Mouse (Mus musculus): ENCODE results near the gene Plcb1. TPM values are rescaled to one million over a fixed set of nuclear protein-coding genes. Genes with fewer than 3 reads are reported as not detected.
A peak's percentile ranks its signal among the peaks of the same experiment; 100 is the strongest.

The Plcb1 gene
- 46.3 and 51.8 TPM in 2 replicates for polyA plus RNA-seq (2015; fragmentation: Nextera tagmentation; extraction: Ambion mirVana)

DNA sequence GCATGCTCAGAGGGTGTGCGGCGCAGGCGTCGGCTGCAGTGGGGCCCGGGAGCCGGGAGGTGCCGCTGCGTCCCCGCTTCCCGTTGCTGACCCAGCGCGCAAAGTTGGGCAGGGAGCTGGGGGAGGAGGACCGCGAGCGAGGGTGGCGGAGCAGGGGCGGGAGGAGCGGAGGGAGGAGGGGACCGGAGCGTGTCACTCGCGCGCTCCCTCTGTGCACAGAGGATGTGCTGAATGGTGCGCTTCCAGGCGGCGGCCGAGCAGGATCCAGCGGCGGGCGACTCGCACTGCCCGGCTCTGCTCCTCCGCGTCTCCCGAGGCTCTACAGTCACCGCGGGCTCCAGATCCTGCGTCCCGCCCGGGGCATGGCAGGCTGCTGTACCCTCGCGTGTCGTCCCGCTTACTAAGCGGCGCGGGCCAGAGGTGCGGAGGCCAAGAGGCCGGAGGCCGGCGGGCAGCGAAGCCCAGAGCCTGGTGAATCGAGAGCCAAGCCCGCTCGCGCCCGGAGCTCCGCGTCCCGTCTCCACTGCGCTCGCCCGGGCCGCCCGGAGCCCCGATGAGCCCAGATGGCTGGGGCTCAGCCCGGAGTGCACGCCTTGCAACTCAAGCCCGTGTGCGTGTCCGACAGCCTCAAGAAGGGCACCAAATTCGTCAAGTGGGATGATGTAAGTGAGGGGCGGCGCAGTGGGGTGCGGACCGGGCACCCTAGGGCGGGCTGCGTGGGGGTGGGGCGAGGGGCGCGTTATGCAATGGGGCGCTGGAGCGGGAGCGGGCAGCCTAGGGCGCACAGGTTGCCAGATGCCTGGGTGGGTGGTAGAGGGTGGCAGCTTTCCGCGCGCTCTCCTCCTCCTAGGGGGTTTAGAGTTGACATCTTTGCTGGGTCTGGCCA is at the start of gene Plcb1:
Gene Plcb1 (plus strand): TSS at position 98 of the 886 bp plus-strand sequence.
- no peaks in the 10 kb centered on the region for H3K36me3 ChIP-seq (ENCODE audit: control insufficient read depth, insufficient read depth, low read length)
- H3K27me3 ChIP-seq (replicated peaks; ENCODE audit: control insufficient read depth, insufficient read depth, low read length), result no peaks in the 10 kb centered on the region
- peak; percentile 98 for ATAC-seq
- H3K27ac ChIP-seq (ENCODE audit: low read depth, low read length), result peak within 1 kb of the TSS; percentile 86
- no peaks in the 10 kb centered on the region for H3K9me3 ChIP-seq (ENCODE audit: control insufficient read depth, low read length)
- H3K4me1 ChIP-seq (ENCODE audit: control insufficient read depth, insufficient read depth, low read depth, low read length), result peaks cover 11% of the 10 kb centered on the region
- under 1% methylated on average over 73 of the region's 88 CpGs for WGBS
- H3K4me3 ChIP-seq (ENCODE audit: low read length), result peak within 1 kb of the TSS; percentile 90
- H3K9ac ChIP-seq (ENCODE audit: low read depth, low read length), result peak within 1 kb of the TSS; percentile 89
- peak within 1 kb of the TSS; percentile 96 for H3K4me2 ChIP-seq (ENCODE audit: low read length)

DNA sequence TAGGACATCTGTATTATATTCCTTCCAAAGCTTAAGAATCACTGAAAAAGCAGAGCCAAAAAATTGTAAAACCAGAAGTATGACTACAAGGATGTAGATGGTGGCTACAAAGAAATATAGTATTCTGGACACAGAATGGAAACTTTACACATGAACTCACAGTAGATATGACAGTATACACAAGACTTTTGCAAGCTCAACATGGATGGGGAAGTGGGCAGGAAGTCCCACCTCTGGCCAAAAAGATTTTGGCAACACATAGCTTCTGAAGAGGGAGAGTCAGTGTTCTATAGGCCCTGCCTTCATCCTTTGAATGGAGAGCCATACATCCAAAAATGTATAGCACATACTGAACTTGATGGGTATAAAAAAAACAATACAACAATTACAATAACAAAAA is 30.3 kb upstream of the Plcb1 start:
- Histone ChIP-seq H3K4me2 (ENCODE audit: low read length) (no peak overlapping the region), H3K36me3 (ENCODE audit: control insufficient read depth, insufficient read depth, low read length) (no peaks in the 10 kb centered on the region), H3K9ac (ENCODE audit: low read depth, low read length) (no peak overlapping the region), H3K9me3 (ENCODE audit: control insufficient read depth, low read length) (no peaks in the 10 kb centered on the region), H3K4me1 (ENCODE audit: control insufficient read depth, insufficient read depth, low read depth, low read length) (no peaks in the 10 kb centered on the region), H3K27me3 (replicated peaks; ENCODE audit: control insufficient read depth, insufficient read depth, low read length) (no peaks in the 10 kb centered on the region), H3K4me3 (ENCODE audit: low read length) (no peak overlapping the region), H3K27ac (ENCODE audit: low read depth, low read length) (no peak overlapping the region)
- no peak for ATAC-seq

DNA sequence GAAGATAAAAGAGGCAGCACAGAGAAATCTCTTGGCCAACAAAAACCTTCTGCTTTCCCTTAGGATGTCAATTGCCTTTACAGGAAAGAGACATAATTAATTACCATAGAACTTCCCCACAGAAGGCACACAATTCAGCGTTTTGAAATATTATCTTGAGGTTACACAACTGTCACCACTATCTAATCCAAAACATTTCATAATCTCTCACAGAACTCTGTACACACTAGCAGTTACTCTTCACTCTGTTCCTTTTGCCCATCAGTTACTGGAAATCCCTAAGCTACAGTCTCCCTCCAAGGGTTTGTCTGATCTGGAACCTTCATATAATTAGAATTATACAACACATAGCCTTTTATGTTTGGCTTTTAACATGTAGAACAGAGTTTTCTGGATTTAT is 29.8 kb upstream of the Plcb1 start:
- no peaks in the 10 kb centered on the region for H3K9me3 ChIP-seq (ENCODE audit: control insufficient read depth, low read length)
- ATAC-seq, result no peak
- H3K27me3 ChIP-seq (replicated peaks; ENCODE audit: control insufficient read depth, insufficient read depth, low read length), result no peaks in the 10 kb centered on the region
- H3K9ac ChIP-seq (ENCODE audit: low read depth, low read length), result no peak overlapping the region
- no peak overlapping the region for H3K4me2 ChIP-seq (ENCODE audit: low read length)
- no peaks in the 10 kb centered on the region for H3K4me1 ChIP-seq (ENCODE audit: control insufficient read depth, insufficient read depth, low read depth, low read length)
- H3K4me3 ChIP-seq (ENCODE audit: low read length), result no peak overlapping the region
- H3K36me3 ChIP-seq (ENCODE audit: control insufficient read depth, insufficient read depth, low read length), result no peaks in the 10 kb centered on the region
- 60% methylated on average over 1 of the region's 1 CpGs for WGBS
- H3K27ac ChIP-seq (ENCODE audit: low read depth, low read length), result no peak overlapping the region

GRCm38 (mm10) chr2:134761029-134761428 is 24.8 kb upstream of the Plcb1 start:
- Histone ChIP-seq H3K4me1 (ENCODE audit: control insufficient read depth, insufficient read depth, low read depth, low read length) (no peaks in the 10 kb centered on the region), H3K27ac (ENCODE audit: low read depth, low read length) (no peak overlapping the region), H3K36me3 (ENCODE audit: control insufficient read depth, insufficient read depth, low read length) (no peaks in the 10 kb centered on the region), H3K9me3 (ENCODE audit: control insufficient read depth, low read length) (no peaks in the 10 kb centered on the region), H3K27me3 (replicated peaks; ENCODE audit: control insufficient read depth, insufficient read depth, low read length) (no peaks in the 10 kb centered on the region), H3K9ac (ENCODE audit: low read depth, low read length) (no peak overlapping the region), H3K4me3 (ENCODE audit: low read length) (no peak overlapping the region), H3K4me2 (ENCODE audit: low read length) (no peak overlapping the region)
- 81% methylated on average over 1 of the region's 1 CpGs for WGBS
- no peak for ATAC-seq

GRCm38 (mm10) chr2:134763406-134763990 is 22.4 kb upstream of the Plcb1 start:
- H3K4me2 ChIP-seq (ENCODE audit: low read length), result no peak overlapping the region
- no peak overlapping the region for H3K27ac ChIP-seq (ENCODE audit: low read depth, low read length)
- no peak overlapping the region for H3K9ac ChIP-seq (ENCODE audit: low read depth, low read length)
- H3K4me3 ChIP-seq (ENCODE audit: low read length), result no peak overlapping the region
- 97% methylated on average over 8 of the region's 8 CpGs for WGBS
- H3K36me3 ChIP-seq (ENCODE audit: control insufficient read depth, insufficient read depth, low read length), result no peaks in the 10 kb centered on the region
- H3K9me3 ChIP-seq (ENCODE audit: control insufficient read depth, low read length), result no peaks in the 10 kb centered on the region
- no peak for ATAC-seq
- H3K4me1 ChIP-seq (ENCODE audit: control insufficient read depth, insufficient read depth, low read depth, low read length), result no peaks in the 10 kb centered on the region
- no peaks in the 10 kb centered on the region for H3K27me3 ChIP-seq (replicated peaks; ENCODE audit: control insufficient read depth, insufficient read depth, low read length)

DNA sequence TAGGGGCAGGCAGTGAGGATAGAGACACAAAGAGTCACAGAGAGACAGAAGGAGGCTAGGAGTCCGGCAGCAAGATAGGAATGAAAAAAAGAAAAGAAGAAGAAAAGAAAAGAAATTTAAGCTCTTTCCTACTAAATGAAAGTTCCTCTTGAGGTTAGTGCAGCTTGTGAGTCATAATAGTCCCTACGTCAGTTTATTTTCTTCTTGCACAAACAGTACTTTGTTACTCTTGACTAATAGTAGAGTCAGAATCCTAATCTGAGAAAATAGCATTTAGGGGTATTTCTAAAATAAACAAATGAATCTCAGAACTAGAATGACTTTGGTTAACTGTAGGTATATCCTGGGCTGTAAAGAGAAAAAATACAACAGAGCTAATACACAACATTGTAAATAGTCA is 21.4 kb upstream of the Plcb1 start:
- H3K27me3 ChIP-seq (replicated peaks; ENCODE audit: control insufficient read depth, insufficient read depth, low read length), result no peaks in the 10 kb centered on the region
- H3K4me2 ChIP-seq (ENCODE audit: low read length), result no peak overlapping the region
- 91% methylated on average over 2 of the region's 2 CpGs for whole genome bisulfite sequencing
- H3K36me3 ChIP-seq (ENCODE audit: control insufficient read depth, insufficient read depth, low read length), result no peaks in the 10 kb centered on the region
- no peaks in the 10 kb centered on the region for H3K9me3 ChIP-seq (ENCODE audit: control insufficient read depth, low read length)
- no peak overlapping the region for H3K27ac ChIP-seq (ENCODE audit: low read depth, low read length)
- no peaks in the 10 kb centered on the region for H3K4me1 ChIP-seq (ENCODE audit: control insufficient read depth, insufficient read depth, low read depth, low read length)
- H3K9ac ChIP-seq (ENCODE audit: low read depth, low read length), result no peak overlapping the region
- no peak overlapping the region for H3K4me3 ChIP-seq (ENCODE audit: low read length)
- ATAC-seq, result no peak

DNA sequence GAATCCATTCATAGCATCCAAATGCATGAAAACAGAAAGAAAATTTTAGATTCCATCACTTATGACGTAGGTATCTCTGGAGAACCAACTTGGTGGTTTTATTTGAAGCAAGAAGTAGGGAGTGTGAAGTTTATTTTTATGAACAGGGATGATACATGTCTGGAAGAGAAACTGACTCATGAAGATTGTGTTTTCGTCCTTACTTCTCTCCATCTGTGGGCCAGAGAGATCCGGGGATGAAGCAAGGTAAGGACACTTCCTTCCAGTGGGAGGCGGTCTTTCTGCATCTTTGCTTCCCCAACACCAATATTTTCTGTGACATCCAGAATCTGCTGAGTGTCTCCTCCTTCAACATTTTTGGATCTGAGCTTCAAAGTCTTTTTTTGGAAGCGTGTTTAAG is 6.0 kb upstream of the Plcb1 start:
- H3K27ac ChIP-seq (ENCODE audit: low read depth, low read length), result no peak overlapping the region
- no peak overlapping the region for H3K4me3 ChIP-seq (ENCODE audit: low read length)
- H3K9me3 ChIP-seq (ENCODE audit: control insufficient read depth, low read length), result no peaks in the 10 kb centered on the region
- no peaks in the 10 kb centered on the region for H3K4me1 ChIP-seq (ENCODE audit: control insufficient read depth, insufficient read depth, low read depth, low read length)
- no peaks in the 10 kb centered on the region for H3K27me3 ChIP-seq (replicated peaks; ENCODE audit: control insufficient read depth, insufficient read depth, low read length)
- no peak overlapping the region for H3K9ac ChIP-seq (ENCODE audit: low read depth, low read length)
- WGBS, result 75% methylated on average over 5 of the region's 5 CpGs
- H3K4me2 ChIP-seq (ENCODE audit: low read length), result no peak overlapping the region
- ATAC-seq, result no peak
- H3K36me3 ChIP-seq (ENCODE audit: control insufficient read depth, insufficient read depth, low read length), result no peaks in the 10 kb centered on the region

DNA sequence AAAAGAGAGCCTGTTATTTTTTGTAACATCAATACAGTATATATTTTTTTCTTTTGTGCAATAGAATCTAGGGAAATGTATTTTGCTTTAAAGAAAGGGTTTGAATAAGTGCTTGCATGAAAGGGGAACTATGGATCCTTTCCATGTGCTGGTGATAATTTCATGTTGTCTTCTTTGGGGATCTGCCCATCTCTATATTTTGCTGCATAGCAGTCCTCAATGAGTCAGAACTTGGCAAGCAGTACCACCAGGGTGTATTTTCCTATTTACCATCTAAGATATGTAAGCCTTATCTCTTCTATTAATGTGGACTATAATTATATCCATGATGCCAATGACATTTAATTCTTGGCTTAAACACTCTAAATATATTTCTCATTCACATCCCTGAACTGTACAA is 5.6 kb upstream of the Plcb1 start:
- Histone ChIP-seq H3K9ac (ENCODE audit: low read depth, low read length) (no peak overlapping the region), H3K27ac (ENCODE audit: low read depth, low read length) (no peak overlapping the region), H3K4me2 (ENCODE audit: low read length) (no peak overlapping the region), H3K4me3 (ENCODE audit: low read length) (no peak overlapping the region), H3K4me1 (ENCODE audit: control insufficient read depth, insufficient read depth, low read depth, low read length) (no peaks in the 10 kb centered on the region), H3K36me3 (ENCODE audit: control insufficient read depth, insufficient read depth, low read length) (no peaks in the 10 kb centered on the region), H3K27me3 (replicated peaks; ENCODE audit: control insufficient read depth, insufficient read depth, low read length) (no peaks in the 10 kb centered on the region), H3K9me3 (ENCODE audit: control insufficient read depth, low read length) (no peaks in the 10 kb centered on the region)
- ATAC-seq, result no peak

GRCm38 (mm10) chr2:134786856-134787250 is 986 bp downstream of the Plcb1 start:
- Histone ChIP-seq H3K36me3 (ENCODE audit: control insufficient read depth, insufficient read depth, low read length) (no peaks in the 10 kb centered on the region), H3K4me1 (ENCODE audit: control insufficient read depth, insufficient read depth, low read depth, low read length) (peaks cover 11% of the 10 kb centered on the region), H3K9ac (ENCODE audit: low read depth, low read length) (peak overlapping the region; percentile 89), H3K9me3 (ENCODE audit: control insufficient read depth, low read length) (no peaks in the 10 kb centered on the region), H3K4me3 (ENCODE audit: low read length) (peak overlapping the region; percentile 90), H3K4me2 (ENCODE audit: low read length) (peak overlapping the region; percentile 96), H3K27me3 (replicated peaks; ENCODE audit: control insufficient read depth, insufficient read depth, low read length) (no peaks in the 10 kb centered on the region), H3K27ac (ENCODE audit: low read depth, low read length) (peak overlapping the region; percentile 86; the same call in 1 of the 2 replicates)
- ATAC-seq, result no peak
- WGBS, result 6% methylated on average over 6 of the region's 6 CpGs

Measured in hindbrain, embryonic 16.5 days (tissue).